Mouse (Mus musculus): ENCODE measurements around the gene Ubr3. TPM values are rescaled to one million over a fixed set of nuclear protein-coding genes. Genes with fewer than 3 reads are reported as not detected.

The Ubr3 gene
- polyA plus RNA-seq, 1 experiment from 2014 or later, result 18.1 TPM

DNA sequence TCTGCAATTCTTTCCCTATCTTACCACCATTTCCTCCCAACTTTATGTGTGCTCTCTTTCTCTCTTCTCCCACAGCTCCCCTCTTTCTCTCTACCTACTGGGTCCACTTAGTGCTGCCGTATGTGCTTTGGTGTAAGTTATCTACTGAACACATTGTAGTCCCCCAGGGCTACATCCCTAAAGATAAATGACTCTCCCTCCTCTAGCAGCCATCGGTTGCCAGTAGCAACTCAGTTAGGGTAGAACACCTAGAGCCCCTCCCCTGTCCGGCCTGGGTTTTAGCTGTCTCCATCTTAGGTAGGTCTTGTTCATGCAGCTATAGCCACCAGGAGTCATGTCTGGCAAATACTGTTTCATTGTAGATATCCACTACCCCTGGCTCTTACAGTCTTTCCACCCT, 27.9 kb downstream of the Ubr3 start:
- Histone ChIP-seq H3K27me3 (ENCODE audit: control insufficient read depth, insufficient read depth, low read length) (no peaks in the 10 kb centered on the region), H3K9me3 (replicated peaks; ENCODE audit: control insufficient read depth, low read length) (no peaks in the 10 kb centered on the region), H3K9ac (replicated peaks; ENCODE audit: low read length) (no peak overlapping the region), H3K4me3 (ENCODE audit: low read depth, low read length) (no peak overlapping the region), H3K27ac (replicated peaks; ENCODE audit: low read depth, low read length) (no peak overlapping the region), H3K4me2 (ENCODE audit: low read depth, low read length) (no peak overlapping the region), H3K36me3 (replicated peaks; ENCODE audit: control insufficient read depth, insufficient read depth, low read depth, low read length) (no peaks in the 10 kb centered on the region; the same call in 1 of the 2 replicates), H3K4me1 (ENCODE audit: control insufficient read depth, insufficient read depth, low read length) (no peaks in the 10 kb centered on the region)
- WGBS, result 86% methylated on average over 3 of the region's 3 CpGs
- DNase-seq (ENCODE audit: low spot score) (no peak), ATAC-seq (replicated peaks; ENCODE audit: insufficient number of reproducible peaks, low FRiP score, low TSS enrichment, low read depth) (no peak)

DNA sequence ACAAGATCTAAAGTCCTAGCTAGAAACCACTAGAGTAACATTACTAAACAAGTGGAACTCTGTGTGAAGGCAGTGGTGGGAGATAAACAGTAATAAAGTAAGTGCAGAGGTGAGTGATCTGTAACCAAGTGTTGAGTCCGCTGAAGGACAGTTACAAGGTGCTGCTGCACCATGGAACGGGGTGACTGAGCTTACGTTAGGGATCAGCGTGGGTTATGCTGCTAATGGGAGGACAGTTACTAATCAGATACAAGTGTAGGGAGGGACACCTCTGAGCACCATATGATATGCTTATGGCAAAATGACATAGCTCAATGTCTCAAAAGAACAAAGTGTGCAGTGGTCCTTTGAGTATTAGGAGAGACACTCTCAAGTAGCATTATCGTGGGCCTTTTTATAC, 39.3 kb downstream of the Ubr3 start:
- no peak overlapping the region for H3K4me3 ChIP-seq (ENCODE audit: low read depth, low read length)
- H3K27me3 ChIP-seq (ENCODE audit: control insufficient read depth, insufficient read depth, low read length), result no peaks in the 10 kb centered on the region
- DNase-seq (ENCODE audit: low spot score) (no peak), ATAC-seq (replicated peaks; ENCODE audit: insufficient number of reproducible peaks, low FRiP score, low TSS enrichment, low read depth) (no peak)
- no peaks in the 10 kb centered on the region for H3K4me1 ChIP-seq (ENCODE audit: control insufficient read depth, insufficient read depth, low read length)
- H3K36me3 ChIP-seq (replicated peaks; ENCODE audit: control insufficient read depth, insufficient read depth, low read depth, low read length), result no peaks in the 10 kb centered on the region; the same call in 1 of the 2 replicates
- H3K27ac ChIP-seq (replicated peaks; ENCODE audit: low read depth, low read length), result no peak overlapping the region
- no peak overlapping the region for H3K9ac ChIP-seq (replicated peaks; ENCODE audit: low read length)
- WGBS, result 95% methylated on average over 5 of the region's 5 CpGs
- H3K4me2 ChIP-seq (ENCODE audit: low read depth, low read length), result no peak overlapping the region
- no peaks in the 10 kb centered on the region for H3K9me3 ChIP-seq (replicated peaks; ENCODE audit: control insufficient read depth, low read length)

DNA sequence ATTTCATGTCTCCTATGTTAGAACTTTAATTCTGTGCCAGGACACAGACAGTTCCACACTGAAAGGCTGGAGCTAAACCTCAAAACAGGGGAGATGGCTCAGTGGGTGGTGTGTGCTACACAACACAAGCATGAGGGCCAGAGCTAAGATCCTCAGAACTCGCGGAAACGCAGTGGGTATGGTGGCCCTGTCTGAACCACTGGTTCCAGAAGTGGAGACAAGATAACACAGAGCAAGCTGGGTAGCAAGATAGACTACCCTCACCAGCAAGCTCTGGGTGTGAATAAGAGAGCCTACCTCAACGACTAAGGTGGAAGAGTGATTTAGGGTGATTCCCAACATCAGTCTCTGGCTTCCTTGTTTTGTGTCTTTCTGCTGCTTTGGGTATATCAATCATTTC, 42.2 kb downstream of the Ubr3 start:
- no peak for DNase-seq (ENCODE audit: low spot score)

DNA sequence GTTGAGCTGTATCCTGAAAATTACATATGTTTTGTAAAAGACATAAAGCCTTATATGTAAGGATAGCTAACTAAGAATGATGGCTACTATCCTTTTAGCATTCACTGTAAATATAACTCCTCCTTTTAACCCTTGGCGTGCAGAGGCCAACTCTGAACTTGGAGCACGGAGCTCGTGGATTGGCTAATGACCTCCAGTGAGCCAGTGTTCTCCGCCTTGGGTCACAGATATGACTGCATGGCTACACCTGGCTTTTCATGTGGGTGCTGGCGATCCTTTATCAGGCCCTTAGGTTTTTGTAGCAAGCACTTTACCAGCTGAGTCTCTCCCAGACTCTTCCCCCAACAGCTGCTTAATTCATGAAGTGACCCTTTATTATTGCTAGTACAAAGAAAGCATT, 42.6 kb downstream of the Ubr3 start:
- Histone ChIP-seq H3K4me1 (ENCODE audit: control insufficient read depth, insufficient read depth, low read length) (no peaks in the 10 kb centered on the region), H3K27me3 (ENCODE audit: control insufficient read depth, insufficient read depth, low read length) (no peaks in the 10 kb centered on the region), H3K4me2 (ENCODE audit: low read depth, low read length) (no peak overlapping the region), H3K9me3 (replicated peaks; ENCODE audit: control insufficient read depth, low read length) (no peaks in the 10 kb centered on the region), H3K27ac (replicated peaks; ENCODE audit: low read depth, low read length) (no peak overlapping the region), H3K36me3 (replicated peaks; ENCODE audit: control insufficient read depth, insufficient read depth, low read depth, low read length) (no peaks in the 10 kb centered on the region; the same call in 1 of the 2 replicates), H3K4me3 (ENCODE audit: low read depth, low read length) (no peak overlapping the region), H3K9ac (replicated peaks; ENCODE audit: low read length) (no peak overlapping the region)
- ATAC-seq (replicated peaks; ENCODE audit: insufficient number of reproducible peaks, low FRiP score, low TSS enrichment, low read depth), result no peak
- WGBS, result 89% methylated on average over 5 of the region's 5 CpGs
- no peak for DNase-seq (ENCODE audit: low spot score)

More for the DNA sequence above, 42.2 kb downstream of the Ubr3 start:
- WGBS, result 90% methylated on average over 4 of the region's 4 CpGs
- Histone ChIP-seq H3K9ac (replicated peaks; ENCODE audit: low read length) (no peak overlapping the region), H3K4me2 (ENCODE audit: low read depth, low read length) (no peak overlapping the region), H3K27ac (replicated peaks; ENCODE audit: low read depth, low read length) (no peak overlapping the region), H3K9me3 (replicated peaks; ENCODE audit: control insufficient read depth, low read length) (no peaks in the 10 kb centered on the region), H3K36me3 (replicated peaks; ENCODE audit: control insufficient read depth, insufficient read depth, low read depth, low read length) (no peaks in the 10 kb centered on the region; the same call in 1 of the 2 replicates), H3K4me1 (ENCODE audit: control insufficient read depth, insufficient read depth, low read length) (no peaks in the 10 kb centered on the region), H3K4me3 (ENCODE audit: low read depth, low read length) (no peak overlapping the region), H3K27me3 (ENCODE audit: control insufficient read depth, insufficient read depth, low read length) (no peaks in the 10 kb centered on the region)
- no peak for ATAC-seq (replicated peaks; ENCODE audit: insufficient number of reproducible peaks, low FRiP score, low TSS enrichment, low read depth)

DNA sequence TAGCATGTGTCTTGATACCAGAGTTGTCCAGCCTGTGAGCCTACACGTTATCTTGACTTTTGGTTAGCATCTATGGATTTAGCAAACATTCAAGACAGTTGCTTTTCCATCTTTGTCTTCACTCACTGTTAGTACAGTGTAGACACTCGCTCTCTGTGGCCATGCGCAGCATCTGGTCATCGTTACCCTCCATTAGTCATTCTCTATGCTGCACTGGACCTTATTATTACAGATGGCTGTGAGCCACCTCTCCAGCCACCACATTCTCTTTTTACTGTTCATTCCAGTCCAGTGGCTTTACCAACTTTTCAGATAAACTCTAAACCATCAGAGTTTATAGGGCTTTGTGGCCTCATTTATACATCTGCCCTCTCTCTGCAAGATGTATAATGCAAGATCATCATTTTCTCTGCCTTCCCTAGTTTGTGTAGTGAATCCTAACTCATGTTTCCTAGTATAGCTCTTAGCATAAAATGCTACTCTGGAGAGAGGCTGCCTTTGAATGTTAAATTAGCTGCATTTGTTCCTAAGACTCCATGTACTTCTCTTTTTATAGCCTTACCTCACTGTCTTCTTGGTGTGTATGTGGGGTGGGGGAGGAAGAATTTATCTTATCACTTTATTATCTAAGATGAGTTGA, 44.5 kb downstream of the Ubr3 start:
- no peak overlapping the region for H3K27ac ChIP-seq (replicated peaks; ENCODE audit: low read depth, low read length)
- no peaks in the 10 kb centered on the region for H3K9me3 ChIP-seq (replicated peaks; ENCODE audit: control insufficient read depth, low read length)
- no peaks in the 10 kb centered on the region for H3K4me1 ChIP-seq (ENCODE audit: control insufficient read depth, insufficient read depth, low read length)
- H3K4me2 ChIP-seq (ENCODE audit: low read depth, low read length), result no peak overlapping the region
- no peak overlapping the region for H3K9ac ChIP-seq (replicated peaks; ENCODE audit: low read length)
- H3K36me3 ChIP-seq (replicated peaks; ENCODE audit: control insufficient read depth, insufficient read depth, low read depth, low read length), result no peaks in the 10 kb centered on the region; the same call in none of the 2 replicates
- 70% methylated on average over 4 of the region's 4 CpGs for WGBS
- H3K27me3 ChIP-seq (ENCODE audit: control insufficient read depth, insufficient read depth, low read length), result no peaks in the 10 kb centered on the region
- ATAC-seq (replicated peaks; ENCODE audit: insufficient number of reproducible peaks, low FRiP score, low TSS enrichment, low read depth) (no peak), DNase-seq (ENCODE audit: low spot score) (peak; percentile 28)
- H3K4me3 ChIP-seq (ENCODE audit: low read depth, low read length), result no peak overlapping the region

DNA sequence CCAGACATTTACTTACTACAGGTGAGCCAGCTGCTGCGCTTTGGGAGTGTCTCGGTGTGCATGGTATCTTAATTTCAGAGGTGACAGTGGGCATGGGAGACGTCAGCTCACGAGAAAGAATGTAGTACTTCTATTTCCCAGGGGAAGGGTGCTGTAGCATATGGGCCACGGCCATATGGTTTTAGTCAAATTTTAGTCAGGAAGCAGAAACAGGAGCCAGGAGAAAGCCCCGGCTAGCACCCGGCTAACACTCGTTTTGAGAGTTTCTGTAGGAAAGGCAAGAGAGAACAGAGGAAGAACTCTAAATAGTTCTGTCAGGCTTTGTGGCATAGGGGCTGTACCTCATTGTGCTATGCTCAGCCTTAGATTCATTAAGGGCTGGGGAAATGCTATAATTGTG, 55.8 kb downstream of the Ubr3 start:
- peaks cover 2% of the 10 kb centered on the region; the same call in 1 of the 2 replicates for H3K36me3 ChIP-seq (replicated peaks; ENCODE audit: control insufficient read depth, insufficient read depth, low read depth, low read length)
- DNase-seq (ENCODE audit: low spot score) (peak; percentile 52), ATAC-seq (replicated peaks; ENCODE audit: insufficient number of reproducible peaks, low FRiP score, low TSS enrichment, low read depth) (no peak)
- H3K4me3 ChIP-seq (ENCODE audit: low read depth, low read length), result no peak overlapping the region
- 45% methylated on average over 8 of the region's 8 CpGs for WGBS
- H3K4me2 ChIP-seq (ENCODE audit: low read depth, low read length), result no peak overlapping the region
- H3K27me3 ChIP-seq (ENCODE audit: control insufficient read depth, insufficient read depth, low read length), result no peaks in the 10 kb centered on the region
- H3K4me1 ChIP-seq (ENCODE audit: control insufficient read depth, insufficient read depth, low read length), result no peaks in the 10 kb centered on the region
- no peak overlapping the region for H3K9ac ChIP-seq (replicated peaks; ENCODE audit: low read length)
- H3K9me3 ChIP-seq (replicated peaks; ENCODE audit: control insufficient read depth, low read length), result no peaks in the 10 kb centered on the region
- no peak overlapping the region for H3K27ac ChIP-seq (replicated peaks; ENCODE audit: low read depth, low read length)

DNA sequence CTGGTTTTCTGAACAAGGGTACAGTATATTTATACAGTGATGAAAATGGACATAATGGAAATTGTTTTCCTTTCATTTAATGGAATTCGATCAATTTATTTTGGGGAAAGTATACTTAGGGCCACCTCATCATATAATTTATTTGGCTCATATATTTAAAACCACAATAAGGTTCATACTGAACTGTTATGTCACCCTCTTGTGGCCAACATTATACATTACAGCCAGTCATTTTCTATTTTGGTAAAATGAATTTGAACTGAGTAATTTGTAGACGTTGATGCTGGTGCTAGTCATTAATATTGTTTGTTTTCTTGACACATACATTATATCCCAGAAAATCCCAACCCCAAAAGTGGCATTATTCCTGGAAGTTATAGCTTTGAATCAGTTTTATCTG, 58.6 kb downstream of the Ubr3 start:
- DNase-seq (ENCODE audit: low spot score), result peak; percentile 69
- no peaks in the 10 kb centered on the region for H3K36me3 ChIP-seq (replicated peaks; ENCODE audit: control insufficient read depth, insufficient read depth, low read depth, low read length)

DNA sequence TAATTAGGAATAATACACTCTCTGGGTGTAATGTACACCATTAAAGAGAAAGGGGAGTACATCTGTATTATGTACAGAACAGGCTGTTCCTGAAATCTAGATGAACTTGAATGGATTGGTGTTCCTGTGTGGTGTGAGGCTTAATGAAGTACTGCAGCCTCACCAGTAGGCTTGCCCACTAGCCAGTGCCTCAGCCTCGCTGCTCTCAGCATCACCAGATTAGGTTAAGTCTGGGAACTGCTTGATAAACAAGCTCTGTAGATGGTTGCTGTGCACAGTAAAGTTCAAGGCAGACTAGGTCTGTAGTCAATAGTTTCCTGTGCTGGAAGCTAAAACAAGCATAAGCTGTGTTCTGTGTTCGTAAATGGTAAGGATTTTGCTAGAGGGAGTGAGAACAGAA, 60.6 kb downstream of the Ubr3 start:
- no peak for ATAC-seq (replicated peaks; ENCODE audit: insufficient number of reproducible peaks, low FRiP score, low TSS enrichment, low read depth)
- Histone ChIP-seq H3K9ac (replicated peaks; ENCODE audit: low read length) (no peak overlapping the region), H3K27ac (replicated peaks; ENCODE audit: low read depth, low read length) (no peak overlapping the region), H3K4me2 (ENCODE audit: low read depth, low read length) (no peak overlapping the region), H3K36me3 (replicated peaks; ENCODE audit: control insufficient read depth, insufficient read depth, low read depth, low read length) (no peaks in the 10 kb centered on the region), H3K4me3 (ENCODE audit: low read depth, low read length) (no peak overlapping the region), H3K27me3 (ENCODE audit: control insufficient read depth, insufficient read depth, low read length) (no peaks in the 10 kb centered on the region), H3K9me3 (replicated peaks; ENCODE audit: control insufficient read depth, low read length) (no peaks in the 10 kb centered on the region), H3K4me1 (ENCODE audit: control insufficient read depth, insufficient read depth, low read length) (no peaks in the 10 kb centered on the region)
- DNase-seq (ENCODE audit: low spot score), result no peak
- 90% methylated on average over 2 of the region's 2 CpGs for WGBS

More for the DNA sequence above, 58.6 kb downstream of the Ubr3 start:
- H3K27me3 ChIP-seq (ENCODE audit: control insufficient read depth, insufficient read depth, low read length), result no peaks in the 10 kb centered on the region
- H3K4me1 ChIP-seq (ENCODE audit: control insufficient read depth, insufficient read depth, low read length), result no peaks in the 10 kb centered on the region
- no peak for ATAC-seq (replicated peaks; ENCODE audit: insufficient number of reproducible peaks, low FRiP score, low TSS enrichment, low read depth)
- H3K4me2 ChIP-seq (ENCODE audit: low read depth, low read length), result no peak overlapping the region
- no peak overlapping the region for H3K27ac ChIP-seq (replicated peaks; ENCODE audit: low read depth, low read length)
- 61% methylated on average over 2 of the region's 2 CpGs for WGBS
- H3K9me3 ChIP-seq (replicated peaks; ENCODE audit: control insufficient read depth, low read length), result no peaks in the 10 kb centered on the region
- no peak overlapping the region for H3K9ac ChIP-seq (replicated peaks; ENCODE audit: low read length)
- no peak overlapping the region for H3K4me3 ChIP-seq (ENCODE audit: low read depth, low read length)
